Mouse (Mus musculus) embryo, embryonic 11 days (tissue): ENCODE data around the gene Hist1h4k.
"Not testable (repeated sequence)": the region's sequence is repeated elsewhere in the genome, so short reads cannot be mapped to it uniquely, and the experiment has no call there.

Experiments
- DNase-seq: peaks from one replicate; pipeline ENCODE4 v3.0.0-alpha.2; 2015

The Hist1h4k gene

GRCm38 (mm10) chr13:21750159-21751017 lies at the start of gene Hist1h4k:
Gene Hist1h4k (minus strand): TSS chr13:21750505.
- DNase-seq, result peak; percentile 96

DNA sequence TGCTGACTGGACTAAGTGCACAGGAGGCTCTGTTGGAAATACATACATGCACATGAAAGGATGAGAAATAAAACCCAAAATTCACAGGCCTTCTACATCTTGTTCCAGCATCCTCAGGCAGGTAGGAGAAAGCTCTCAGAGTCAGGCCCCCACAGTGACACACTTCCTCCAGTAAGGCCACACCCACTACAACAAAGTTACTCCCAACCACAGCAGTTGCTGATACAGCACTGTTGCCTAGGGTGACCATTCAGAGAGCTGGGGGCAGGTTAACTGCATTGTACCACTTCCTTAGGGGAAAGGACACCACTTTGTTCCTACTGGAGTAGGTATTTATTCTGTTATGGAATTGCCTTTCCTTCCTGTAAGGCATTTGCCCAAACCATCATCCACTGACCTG lies 46.9 kb upstream of the Hist1h4k start:
- DNase-seq, result not testable (repeated sequence)

DNA sequence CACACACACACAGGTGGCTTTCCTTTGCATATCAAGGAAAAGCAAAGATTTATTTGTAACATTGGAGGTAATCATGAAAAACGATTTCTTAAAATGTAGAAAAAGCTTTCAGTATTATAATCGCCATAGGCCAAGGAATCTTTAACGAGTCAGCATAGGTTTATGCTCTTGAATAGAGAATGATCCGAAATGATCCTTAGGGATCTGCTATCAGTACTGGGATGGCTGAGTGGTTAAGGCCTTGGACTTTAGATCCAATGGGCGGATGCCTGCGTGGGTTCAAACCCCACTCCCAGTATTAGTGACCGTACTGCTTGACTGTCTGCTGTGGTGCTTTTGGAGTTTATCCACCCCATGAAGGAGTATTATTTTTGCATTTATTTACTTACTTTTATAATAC lies 45.3 kb upstream of the Hist1h4k start:
- DNase-seq, result no peak

DNA sequence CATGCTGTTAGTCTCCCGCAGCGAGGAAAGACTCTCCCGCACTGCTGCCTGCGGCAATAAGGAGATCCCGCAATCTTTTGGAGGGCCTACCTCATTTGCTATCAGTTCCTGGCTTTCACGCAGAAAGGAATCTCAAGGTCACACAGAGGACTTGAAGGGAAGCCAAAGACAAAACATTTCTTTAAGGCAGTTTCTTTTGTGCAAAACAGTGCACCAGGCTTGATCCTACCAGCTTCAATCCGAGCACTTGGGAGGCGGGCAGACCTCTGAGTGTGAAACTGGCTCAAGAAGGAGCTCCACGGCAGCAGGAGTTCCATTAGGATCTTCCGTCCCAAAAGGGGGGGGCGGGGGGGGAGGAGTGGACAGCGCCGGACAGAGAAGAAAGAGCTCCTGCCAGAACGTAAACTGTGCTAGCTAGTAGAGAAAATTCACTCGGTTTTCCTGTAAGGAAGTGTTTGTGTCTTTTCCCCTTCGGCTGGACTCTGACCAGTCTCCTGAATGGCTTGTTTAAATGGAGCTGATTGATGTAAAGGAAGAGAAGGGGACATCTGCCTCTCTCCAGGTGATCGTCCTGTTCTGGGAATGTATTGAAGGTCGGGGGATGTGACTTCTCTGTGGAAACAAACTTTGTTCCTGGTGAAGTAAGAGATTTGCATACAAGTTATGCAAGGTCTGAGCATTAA lies 40.4 kb upstream of the Hist1h4k start:
- peak; percentile 54 for DNase-seq

- peak; percentile 3 for DNase-seq
Observed at GRCm38 (mm10) chr13:21789925-21790324, 39.6 kb upstream of the Hist1h4k start.

- peak; percentile 66 for DNase-seq
Observed at GRCm38 (mm10) chr13:21787760-21788593, 37.7 kb upstream of the Hist1h4k start.

- DNase-seq, result peak; percentile 96
Observed at GRCm38 (mm10) chr13:21786899-21787629, 36.8 kb upstream of the Hist1h4k start, which contains the start of the genes Hist1h2an and Hist1h2bp. Gene Hist1h2an (minus strand): TSS chr13:21787218. Gene Hist1h2bp (plus strand): TSS chr13:21787461.

- DNase-seq, result peak; percentile 58
Observed at GRCm38 (mm10) chr13:21786189-21786898, 36.0 kb upstream of the Hist1h4k start.

DNA sequence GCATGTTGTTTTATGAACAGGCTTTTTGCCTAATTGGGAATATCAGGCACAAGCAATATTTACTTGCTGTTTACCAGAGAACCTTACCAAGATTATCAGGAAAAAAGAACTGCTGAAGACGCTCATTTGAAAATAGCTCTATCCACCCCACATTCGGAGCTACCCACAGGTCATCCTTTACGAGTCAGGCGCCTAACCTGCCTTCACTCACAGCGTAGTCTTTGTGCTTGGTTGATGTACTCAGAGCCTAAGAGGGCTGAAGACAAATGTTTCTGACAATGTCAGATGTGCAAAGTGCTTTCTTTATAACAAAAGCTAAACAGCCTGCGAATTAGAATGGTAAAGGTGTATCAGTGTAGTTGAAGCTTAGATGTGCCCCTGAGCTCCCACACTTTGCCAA lies 34.0 kb upstream of the Hist1h4k start:
- DNase-seq, result peak; percentile 34

DNA sequence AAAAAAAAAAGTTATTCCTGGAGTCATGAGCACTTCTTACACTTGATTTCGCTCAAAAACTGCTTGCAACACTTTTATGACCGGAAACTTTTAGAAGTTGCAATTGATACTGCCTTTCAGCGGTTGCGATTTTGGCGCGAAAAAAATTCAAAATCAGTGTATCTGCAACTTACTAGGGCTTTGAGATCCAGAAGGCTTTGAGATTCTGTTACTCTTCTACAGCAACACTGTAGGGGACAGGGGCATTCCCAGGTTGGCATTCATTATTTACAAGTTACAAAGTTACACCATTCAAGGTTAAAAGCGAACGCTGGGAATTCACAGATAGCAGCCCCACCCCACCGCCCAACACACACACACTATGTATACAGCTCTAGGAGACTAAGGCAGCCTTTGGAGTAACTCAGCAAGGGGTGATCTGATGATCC lies 33.4 kb upstream of the Hist1h4k start:
- DNase-seq, result peak; percentile 78

GRCm38 (mm10) chr13:21783255-21783617 lies 32.9 kb upstream of the Hist1h4k start, which contains the start of gene Hist1h3i:
Gene Hist1h3i (minus strand): TSS chr13:21783370.
- peak; percentile 88 for DNase-seq

DNA sequence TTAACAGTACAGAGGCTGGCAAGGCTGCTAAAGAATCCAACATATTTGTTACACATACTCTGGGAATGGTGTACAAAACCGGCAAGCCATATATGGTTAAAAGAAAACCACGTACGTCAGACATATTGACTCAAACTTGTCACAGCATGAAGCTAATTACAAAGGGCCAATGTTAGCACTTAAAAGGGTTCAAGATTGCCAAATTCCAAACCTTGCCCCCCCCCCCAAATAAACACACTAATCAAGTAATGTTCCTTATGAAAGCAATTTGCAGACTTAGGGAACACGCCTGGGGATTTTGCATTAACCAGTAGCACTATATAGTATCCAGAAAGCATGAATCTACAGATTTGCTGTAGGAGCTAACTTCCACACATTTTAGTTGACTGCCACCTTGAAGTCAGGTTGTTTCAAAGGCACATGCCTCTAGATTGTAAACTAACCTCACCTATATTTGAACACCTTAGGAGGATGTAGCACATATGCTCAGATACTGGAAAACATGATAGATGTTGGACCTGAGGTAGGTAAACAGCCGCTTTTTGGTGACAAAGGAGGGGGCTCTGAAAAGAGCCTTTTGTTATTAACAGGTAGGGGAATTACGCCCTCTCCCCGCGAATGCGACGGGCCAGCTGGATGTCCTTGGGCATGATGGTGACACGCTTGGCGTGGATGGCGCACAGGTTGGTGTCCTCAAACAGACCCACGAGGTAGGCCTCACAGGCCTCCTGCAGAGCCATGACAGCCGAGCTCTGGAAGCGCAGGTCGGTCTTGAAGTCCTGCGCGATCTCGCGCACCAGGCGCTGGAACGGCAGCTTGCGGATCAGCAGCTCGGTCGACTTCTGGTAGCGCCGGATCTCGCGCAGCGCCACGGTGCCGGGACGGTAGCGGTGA lies 32.3 kb upstream of the Hist1h4k start:
- peak; percentile 75 for DNase-seq

DNA sequence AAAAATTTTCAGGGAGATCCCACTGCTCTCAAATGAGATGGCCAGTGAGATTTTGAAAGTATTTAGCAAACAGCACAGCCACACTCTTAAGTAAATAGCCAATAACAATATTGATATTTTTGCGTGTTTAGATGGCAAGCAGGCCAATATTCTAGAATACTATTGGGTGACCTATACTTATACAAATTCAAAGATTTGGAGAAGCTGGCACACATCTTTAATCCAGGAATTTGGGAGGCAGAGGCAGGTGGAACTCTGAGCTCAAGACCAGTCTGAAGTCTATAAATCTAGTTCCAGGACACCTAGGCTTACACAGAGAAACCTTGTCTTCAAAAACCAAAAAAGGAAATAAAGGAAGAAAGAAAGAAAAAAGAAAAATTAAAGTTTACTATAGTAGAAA lies 31.3 kb upstream of the Hist1h4k start:
- DNase-seq, result no peak

DNA sequence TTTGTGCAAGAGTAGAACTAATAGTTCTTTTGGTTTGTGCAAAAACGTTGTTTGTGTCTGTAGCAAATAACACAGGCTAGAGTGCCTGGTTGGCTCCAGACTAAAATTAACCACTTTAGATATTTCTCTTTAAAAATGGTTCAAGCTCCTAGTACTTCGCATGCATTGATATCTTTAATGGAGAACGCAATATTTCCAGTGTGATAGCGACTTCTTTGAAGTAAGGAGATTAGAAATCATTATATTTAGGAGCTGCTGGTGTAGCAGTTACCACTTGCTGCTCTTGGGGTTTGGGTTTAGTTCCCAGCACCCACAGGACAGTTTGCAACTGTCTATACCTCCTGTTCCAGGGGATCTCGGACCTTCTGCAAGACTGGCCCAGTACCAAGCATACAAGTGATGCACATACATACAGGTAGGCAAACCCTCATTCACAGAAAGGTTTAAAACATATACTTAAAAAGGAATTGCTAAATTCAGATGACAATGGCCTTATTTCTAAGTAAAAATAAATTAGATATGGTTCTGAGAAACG lies 30.8 kb upstream of the Hist1h4k start:
- DNase-seq, result peak; percentile 20

DNA sequence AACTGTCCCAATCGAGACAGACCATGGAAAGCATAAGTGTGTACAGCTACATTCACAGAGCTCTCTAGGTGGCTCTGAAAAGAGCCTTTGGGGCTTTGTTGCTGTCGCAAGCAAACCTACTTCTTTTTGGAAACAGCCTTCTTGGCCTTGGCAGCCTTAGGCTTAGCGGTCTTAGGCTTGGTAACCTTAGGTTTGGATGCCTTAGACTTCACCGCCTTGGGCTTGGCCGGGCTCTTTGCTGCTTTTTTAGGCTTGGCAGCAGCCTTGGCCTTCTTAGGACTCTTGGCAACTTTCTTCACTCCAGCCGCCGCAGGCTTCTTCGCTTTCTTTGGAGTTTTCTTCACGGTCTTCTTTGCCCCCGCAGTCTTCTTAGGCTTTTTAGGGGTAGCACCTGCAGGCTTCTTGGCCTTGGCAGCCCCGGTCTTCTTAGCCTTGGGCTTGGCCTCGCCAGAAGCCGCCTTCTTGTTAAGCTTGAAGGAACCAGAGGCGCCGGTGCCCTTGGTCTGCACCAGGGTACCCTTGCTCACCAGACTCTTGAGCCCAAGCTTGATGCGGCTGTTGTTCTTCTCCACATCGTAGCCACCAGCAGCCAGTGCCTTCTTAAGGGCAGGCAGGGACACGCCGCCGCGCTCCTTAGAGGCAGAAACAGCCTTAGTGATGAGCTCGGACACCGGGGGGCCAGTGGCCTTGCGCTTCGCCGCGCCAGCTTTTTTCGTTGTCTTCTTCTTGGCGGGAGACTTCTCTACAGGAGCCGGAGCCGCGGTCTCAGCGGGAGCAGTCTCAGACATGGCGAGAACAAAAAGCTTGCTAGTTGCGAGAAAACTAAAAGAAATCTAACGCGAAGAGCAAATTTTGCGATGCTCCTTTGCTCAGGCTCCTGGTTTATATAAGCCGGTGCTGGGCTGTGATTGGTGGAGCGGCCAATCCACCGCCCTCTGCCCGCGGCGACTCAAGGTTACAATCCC lies 29.7 kb upstream of the Hist1h4k start, which contains the start of gene Hist1h1b:
Hist1h1b (minus strand) TSS at position 859 of the 965 bp plus-strand sequence.
- DNase-seq, result peak; percentile 93

GRCm38 (mm10) chr13:21778814-21779766 lies 28.8 kb upstream of the Hist1h4k start:
- peak; percentile 91 for DNase-seq

- no peak for DNase-seq
Observed at GRCm38 (mm10) chr13:21755707-21756106, 5.4 kb upstream of the Hist1h4k start.
